Mouse (Mus musculus): ENCODE measurements around the gene Olfr776. TPM values are rescaled to one million over a fixed set of nuclear protein-coding genes. Genes with fewer than 3 reads are reported as not detected.

The Olfr776 gene
- polyA plus RNA-seq (2015; fragmentation: Nextera tagmentation; extraction: Ambion mirVana) = not detected in 2 replicates

DNA sequence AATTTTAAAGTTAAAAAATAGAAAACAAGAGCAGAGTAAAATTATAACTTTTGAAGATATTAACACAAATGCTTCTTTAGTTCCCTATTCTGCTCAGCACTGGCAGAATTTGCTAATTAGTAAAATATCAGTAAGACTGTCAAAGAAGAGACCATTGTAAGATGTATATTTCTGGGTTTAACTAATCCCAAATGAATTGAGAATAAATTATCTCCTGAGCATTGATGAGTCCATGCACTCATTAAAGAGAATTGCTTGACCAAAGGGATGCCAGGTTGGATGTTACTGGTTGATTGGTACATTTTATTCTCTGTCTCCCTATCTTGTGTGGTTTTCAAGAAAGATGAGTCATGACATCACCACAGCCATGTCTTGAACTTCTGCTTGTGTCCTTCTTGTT lies at the start of gene Olfr776:
TSS of gene Olfr776 (plus strand) at position 301 of the 400 bp plus-strand sequence.

DNA sequence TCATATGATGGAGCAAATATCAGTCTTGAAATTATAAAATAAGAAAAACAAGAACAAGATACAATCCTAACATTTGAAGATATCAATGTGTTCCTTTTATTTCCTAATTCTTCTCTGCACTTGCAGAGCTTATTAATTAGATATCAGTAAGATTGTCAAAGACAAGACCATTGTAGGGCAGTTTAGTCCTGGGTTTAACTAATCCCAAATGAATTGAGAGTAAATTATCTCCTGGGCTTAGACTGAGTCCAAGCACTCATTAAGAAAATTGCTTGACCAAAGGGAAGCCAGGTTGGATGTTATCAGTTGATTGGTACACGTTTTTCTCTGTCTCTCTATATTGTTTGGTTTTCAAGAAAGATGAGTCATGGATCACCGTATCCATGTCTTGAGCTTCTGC lies 23.0 kb upstream of the Olfr776 start, which contains the start of gene Olfr774:
TSS of gene Olfr774 (plus strand) at position 301 of the 400 bp plus-strand sequence.

DNA sequence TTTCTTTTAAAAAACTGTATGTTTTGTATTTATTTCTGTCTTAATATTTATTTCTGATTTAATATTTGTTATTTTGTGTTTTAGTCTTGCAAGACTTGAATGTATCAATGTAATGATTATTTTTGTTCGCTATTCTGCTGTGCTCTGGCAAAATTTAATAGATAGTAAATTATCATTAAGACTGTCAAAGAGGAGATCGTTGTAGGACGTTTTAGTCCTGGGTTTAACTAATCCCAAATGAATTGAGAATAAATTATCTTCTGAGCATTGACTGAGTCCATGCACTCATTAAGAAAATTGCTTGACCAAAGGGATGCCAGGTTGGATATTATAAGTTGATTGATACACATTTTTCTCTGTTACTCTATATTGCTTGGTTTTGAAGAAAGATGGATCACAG lies 10.8 kb upstream of the Olfr776 start, which contains the start of gene Olfr775:
TSS of gene Olfr775 (plus strand) at position 301 of the 400 bp plus-strand sequence.

DNA sequence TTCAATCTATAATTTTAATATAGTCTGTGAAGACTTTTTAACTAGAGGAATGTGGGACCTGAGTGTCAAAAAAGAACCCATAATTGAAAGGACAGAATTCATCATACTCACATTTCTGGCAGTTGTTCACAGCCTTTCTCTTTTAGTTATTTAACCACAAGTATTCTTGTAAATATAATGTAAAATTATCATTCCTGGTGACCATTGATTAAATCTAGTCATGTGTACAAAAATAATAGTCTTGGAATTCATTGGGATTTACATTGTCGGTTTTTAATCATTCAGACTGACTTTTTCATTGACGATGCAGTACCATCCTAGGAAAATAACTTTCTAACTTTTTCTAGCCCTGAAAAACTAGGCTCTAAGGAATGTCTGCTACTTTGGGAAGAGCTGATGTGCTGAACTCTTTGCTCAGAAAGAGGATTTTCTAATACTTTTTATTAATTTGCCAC lies 12.2 kb downstream of the Olfr776 start, which contains the start of gene Olfr777:
TSS of gene Olfr777 (minus strand) at position 405 of the 455 bp plus-strand sequence.

Other genes starting within 250 kb of the Olfr776 start
- gene Olfr763, start 248.3 kb upstream of the Olfr776 start, polyA plus RNA-seq (2015; fragmentation: Nextera tagmentation; extraction: Ambion mirVana) = not detected in 2 replicates
- gene Olfr764-ps1, start 219.2 kb upstream of the Olfr776 start, polyA plus RNA-seq (2015; fragmentation: Nextera tagmentation; extraction: Ambion mirVana) = not detected in 2 replicates
- not detected in 2 replicates for gene Olfr765, start 209.1 kb upstream of the Olfr776 start, polyA plus RNA-seq (2015; fragmentation: Nextera tagmentation; extraction: Ambion mirVana)
- not detected in 2 replicates for gene Olfr766-ps1, start 190.2 kb upstream of the Olfr776 start, polyA plus RNA-seq (2015; fragmentation: Nextera tagmentation; extraction: Ambion mirVana)
- not detected in 2 replicates for gene Olfr767, start 176.2 kb upstream of the Olfr776 start, polyA plus RNA-seq (2015; fragmentation: Nextera tagmentation; extraction: Ambion mirVana)
- gene Olfr768, start 159.8 kb upstream of the Olfr776 start, polyA plus RNA-seq (2015; fragmentation: Nextera tagmentation; extraction: Ambion mirVana) = not detected in 2 replicates
- not detected in 2 replicates for gene Olfr769, start 141.3 kb upstream of the Olfr776 start, polyA plus RNA-seq (2015; fragmentation: Nextera tagmentation; extraction: Ambion mirVana)
- gene Olfr770, start 120.1 kb upstream of the Olfr776 start, polyA plus RNA-seq (2015; fragmentation: Nextera tagmentation; extraction: Ambion mirVana) = not detected in 2 replicates
- gene Olfr771, start 94.4 kb upstream of the Olfr776 start, polyA plus RNA-seq (2015; fragmentation: Nextera tagmentation; extraction: Ambion mirVana) = not detected in 2 replicates
- not detected in 2 replicates for gene Olfr772, start 81.2 kb upstream of the Olfr776 start, polyA plus RNA-seq (2015; fragmentation: Nextera tagmentation; extraction: Ambion mirVana)
- gene Olfr773, start 71.7 kb upstream of the Olfr776 start, polyA plus RNA-seq (2015; fragmentation: Nextera tagmentation; extraction: Ambion mirVana) = not detected in 2 replicates
- not detected in 2 replicates for gene Olfr774, start 22.9 kb upstream of the Olfr776 start, polyA plus RNA-seq (2015; fragmentation: Nextera tagmentation; extraction: Ambion mirVana)
- not detected in 2 replicates for gene Olfr775, start 10.7 kb upstream of the Olfr776 start, polyA plus RNA-seq (2015; fragmentation: Nextera tagmentation; extraction: Ambion mirVana)
- gene Olfr777, start 12.4 kb downstream of the Olfr776 start, polyA plus RNA-seq (2015; fragmentation: Nextera tagmentation; extraction: Ambion mirVana) = not detected in 2 replicates
- not detected in 2 replicates for gene Olfr780, start 59.0 kb downstream of the Olfr776 start, polyA plus RNA-seq (2015; fragmentation: Nextera tagmentation; extraction: Ambion mirVana)
- gene Olfr781, start 69.7 kb downstream of the Olfr776 start, polyA plus RNA-seq (2015; fragmentation: Nextera tagmentation; extraction: Ambion mirVana) = not detected in 2 replicates
- gene Olfr782, start 89.7 kb downstream of the Olfr776 start, polyA plus RNA-seq (2015; fragmentation: Nextera tagmentation; extraction: Ambion mirVana) = not detected in 2 replicates
- 0.04 TPM in 1 of 2 replicates, not detected in the other for gene Olfr784, start 125.0 kb downstream of the Olfr776 start, polyA plus RNA-seq (2015; fragmentation: Nextera tagmentation; extraction: Ambion mirVana)
- gene Olfr785, start 146.3 kb downstream of the Olfr776 start, polyA plus RNA-seq (2015; fragmentation: Nextera tagmentation; extraction: Ambion mirVana) = not detected in 2 replicates
- gene Olfr786, start 168.2 kb downstream of the Olfr776 start, polyA plus RNA-seq (2015; fragmentation: Nextera tagmentation; extraction: Ambion mirVana) = not detected in 2 replicates
- not detected in 2 replicates for gene Olfr787, start 202.7 kb downstream of the Olfr776 start, polyA plus RNA-seq (2015; fragmentation: Nextera tagmentation; extraction: Ambion mirVana)
- gene Olfr788, start 211.9 kb downstream of the Olfr776 start, polyA plus RNA-seq (2015; fragmentation: Nextera tagmentation; extraction: Ambion mirVana) = not detected in 2 replicates
- not detected in 2 replicates for gene Olfr789, start 225.6 kb downstream of the Olfr776 start, polyA plus RNA-seq (2015; fragmentation: Nextera tagmentation; extraction: Ambion mirVana)
- not detected in 2 replicates for gene Olfr790, start 239.4 kb downstream of the Olfr776 start, polyA plus RNA-seq (2015; fragmentation: Nextera tagmentation; extraction: Ambion mirVana)

Measured in adrenal gland, postnatal 0 days (tissue).